Mouse (Mus musculus): Measurements from ENCODE around the gene Psmb3. TPM values are rescaled to one million over a fixed set of nuclear protein-coding genes. Genes with fewer than 3 reads are reported as not detected.
A peak's percentile ranks its signal among the peaks of the same experiment; 100 is the strongest.

Gene Psmb3
- polyA plus RNA-seq, 1 experiment from 2014 or later: 514 TPM

GRCm38 (mm10) chr11:97712286-97712685 lies 9.1 kb downstream of the Psmb3 start:
- no peak for DNase-seq
- Histone ChIP-seq H3K27me3 (ENCODE audit: insufficient read depth, low read length) (no peaks in the 10 kb centered on the region), H3K4me1 (ENCODE audit: insufficient read depth) (no peaks in the 10 kb centered on the region), H3K4me2 (no peak overlapping the region), H3K4me3 (ENCODE audit: low read depth, low read length) (no peak overlapping the region), H3K9ac (no peak overlapping the region), H3K9me3 (ENCODE audit: low read depth, low read length) (no peaks in the 10 kb centered on the region), H3K27ac (ENCODE audit: low read depth) (no peak overlapping the region), H3K36me3 (ENCODE audit: insufficient read depth) (peaks cover 74% of the 10 kb centered on the region)
- 87% methylated on average over 15 of the region's 15 CpGs for WGBS
- TF ChIP-seq CTCF (IDR thresholded peaks at IDR 0.05; ENCODE audit: low read depth): no peak
- ATAC-seq (ENCODE audit: insufficient read depth): no peak

- no peak overlapping the region for H3K9ac ChIP-seq
- H3K4me1 ChIP-seq (ENCODE audit: insufficient read depth): no peaks in the 10 kb centered on the region
- H3K4me2 ChIP-seq: no peak overlapping the region
- DNase-seq (no peak), ATAC-seq (ENCODE audit: insufficient read depth) (no peak)
- peaks cover 74% of the 10 kb centered on the region for H3K36me3 ChIP-seq (ENCODE audit: insufficient read depth)
- H3K27ac ChIP-seq (ENCODE audit: low read depth): no peak overlapping the region
- no peaks in the 10 kb centered on the region for H3K27me3 ChIP-seq (ENCODE audit: insufficient read depth, low read length)
- 81% methylated on average over 8 of the region's 8 CpGs for WGBS
- no peak for TF ChIP-seq CTCF (IDR thresholded peaks at IDR 0.05; ENCODE audit: low read depth)
- H3K4me3 ChIP-seq (ENCODE audit: low read depth, low read length): no peak overlapping the region
- H3K9me3 ChIP-seq (ENCODE audit: low read depth, low read length): no peaks in the 10 kb centered on the region
These were observed 10.7 kb downstream of the Psmb3 start for GRCm38 (mm10) chr11:97713896-97714295.

- Histone ChIP-seq H3K27ac (ENCODE audit: low read depth) (no peak overlapping the region), H3K27me3 (ENCODE audit: insufficient read depth, low read length) (no peaks in the 10 kb centered on the region), H3K4me1 (ENCODE audit: insufficient read depth) (no peaks in the 10 kb centered on the region), H3K4me2 (no peak overlapping the region), H3K9me3 (ENCODE audit: low read depth, low read length) (no peaks in the 10 kb centered on the region), H3K36me3 (ENCODE audit: insufficient read depth) (peaks cover 74% of the 10 kb centered on the region), H3K9ac (no peak overlapping the region), H3K4me3 (ENCODE audit: low read depth, low read length) (no peak overlapping the region)
- peak; percentile 39 for TF ChIP-seq CTCF (IDR thresholded peaks at IDR 0.05; ENCODE audit: low read depth)
- ATAC-seq (ENCODE audit: insufficient read depth): no peak
- DNase-seq: peak; percentile 25
- 87% methylated on average over 3 of the region's 3 CpGs for WGBS
These were observed 11.2 kb downstream of the Psmb3 start for GRCm38 (mm10) chr11:97714356-97714755.

- Histone ChIP-seq H3K4me3 (ENCODE audit: low read depth, low read length) (no peak overlapping the region), H3K27ac (ENCODE audit: low read depth) (no peak overlapping the region), H3K4me1 (ENCODE audit: insufficient read depth) (no peaks in the 10 kb centered on the region), H3K27me3 (ENCODE audit: insufficient read depth, low read length) (no peaks in the 10 kb centered on the region), H3K9me3 (ENCODE audit: low read depth, low read length) (no peaks in the 10 kb centered on the region), H3K9ac (no peak overlapping the region), H3K36me3 (ENCODE audit: insufficient read depth) (peaks cover 80% of the 10 kb centered on the region), H3K4me2 (no peak overlapping the region)
- TF ChIP-seq CTCF (IDR thresholded peaks at IDR 0.05; ENCODE audit: low read depth): no peak
- WGBS: 80% methylated on average over 14 of the region's 14 CpGs
- ATAC-seq (ENCODE audit: insufficient read depth): no peak
- DNase-seq: peak; percentile 68
These were observed 11.9 kb downstream of the Psmb3 start for GRCm38 (mm10) chr11:97714784-97715760.

GRCm38 (mm10) chr11:97716021-97716420 lies 12.8 kb downstream of the Psmb3 start:
- TF ChIP-seq CTCF (IDR thresholded peaks at IDR 0.05; ENCODE audit: low read depth): no peak
- Histone ChIP-seq H3K9me3 (ENCODE audit: low read depth, low read length) (no peaks in the 10 kb centered on the region), H3K4me2 (no peak overlapping the region), H3K27ac (ENCODE audit: low read depth) (no peak overlapping the region), H3K36me3 (ENCODE audit: insufficient read depth) (peaks cover 84% of the 10 kb centered on the region), H3K4me1 (ENCODE audit: insufficient read depth) (no peaks in the 10 kb centered on the region), H3K27me3 (ENCODE audit: insufficient read depth, low read length) (no peaks in the 10 kb centered on the region), H3K4me3 (ENCODE audit: low read depth, low read length) (no peak overlapping the region), H3K9ac (no peak overlapping the region)
- WGBS: 89% methylated on average over 8 of the region's 8 CpGs
- ATAC-seq (ENCODE audit: insufficient read depth): no peak
- DNase-seq: no peak

GRCm38 (mm10) chr11:97717369-97718280 lies 14.4 kb downstream of the Psmb3 start:
- no peaks in the 10 kb centered on the region for H3K9me3 ChIP-seq (ENCODE audit: low read depth, low read length)
- no peak overlapping the region for H3K27ac ChIP-seq (ENCODE audit: low read depth)
- no peak overlapping the region for H3K4me3 ChIP-seq (ENCODE audit: low read depth, low read length)
- peaks cover 84% of the 10 kb centered on the region for H3K36me3 ChIP-seq (ENCODE audit: insufficient read depth)
- H3K4me1 ChIP-seq (ENCODE audit: insufficient read depth): no peaks in the 10 kb centered on the region
- H3K9ac ChIP-seq: no peak overlapping the region
- no peak overlapping the region for H3K4me2 ChIP-seq
- no peaks in the 10 kb centered on the region for H3K27me3 ChIP-seq (ENCODE audit: insufficient read depth, low read length)
- ATAC-seq (ENCODE audit: insufficient read depth) (no peak), DNase-seq (no peak)
- no peak for TF ChIP-seq CTCF (IDR thresholded peaks at IDR 0.05; ENCODE audit: low read depth)
- 81% methylated on average over 26 of the region's 26 CpGs for WGBS
